Mouse (Mus musculus) hindbrain, embryonic 13.5 days (tissue): ENCODE measurements around the gene Fkbpl. TPM values are rescaled to one million over a fixed set of nuclear protein-coding genes. Genes with fewer than 3 reads are reported as not detected.

Experiments
- ATAC-seq: fragments of 200-750 bp; cut with Nextera tagmentation; 2 replicates; pipeline ENCODE4 v1.8.0; 2017; ENCODE audit warnings: moderate TSS enrichment; ENCODE audit not compliant: low FRiP score
- H3K27ac ChIP-seq: fragments of 300-500 bp; sonication (generic); 2 replicates; pipeline ENCODE4 v1.5.1; 2015; ENCODE audit warnings: inconsistent platforms, mild to moderate bottlenecking, moderate library complexity
- H3K27me3 ChIP-seq: fragments of 300-500 bp; sonication (generic); 2 replicates; pipeline ENCODE4 v1.6.1; 2015; ENCODE audit warnings: mild to moderate bottlenecking, inconsistent platforms
- H3K36me3 ChIP-seq: fragments of 300-500 bp; sonication (generic); 2 replicates; pipeline ENCODE4 v1.6.1; 2015; ENCODE audit warnings: mild to moderate bottlenecking, inconsistent platforms
- H3K4me1 ChIP-seq: fragments of 300-500 bp; sonication (generic); replicated peaks from 2 replicates; pipeline ENCODE4 v1.6.1; 2015; ENCODE audit warnings: inconsistent platforms
- H3K4me2 ChIP-seq: fragments of 300-500 bp; sonication (generic); 2 replicates; pipeline ENCODE4 v1.6.1; 2015; ENCODE audit warnings: inconsistent platforms, mild to moderate bottlenecking, moderate library complexity
- H3K4me3 ChIP-seq: fragments of 300-500 bp; sonication (generic); 2 replicates; pipeline ENCODE4 v1.5.1; 2015; ENCODE audit warnings: mild to moderate bottlenecking, inconsistent platforms
- H3K9ac ChIP-seq: fragments of 300-500 bp; sonication (generic); 2 replicates; pipeline ENCODE4 v1.6.1; 2015; ENCODE audit warnings: mild to moderate bottlenecking, inconsistent platforms
- H3K9me3 ChIP-seq: fragments of 300-500 bp; sonication (generic); 2 replicates; pipeline ENCODE4 v1.6.1; 2016; ENCODE audit warnings: inconsistent platforms
- WGBS: fragments of 180-500 bp; shearing (Covaris S2); methylation state at CpG from one replicate; pipeline ENCODE4 v1.1.7; 2015; 5-methylcytosine and 5-hydroxymethylcytosine counted together
- polyA plus RNA-seq: library from polyadenylated mRNA; unstranded; fragments of >200 nt; fragmentation: Nextera tagmentation; extraction: Ambion mirVana; gene quantifications from 2 replicates; pipeline ENCODE4 v1.2.1, GENCODE M21; 2015

The Fkbpl gene
- 16.9 and 17.6 TPM in 2 replicates for polyA plus RNA-seq

DNA sequence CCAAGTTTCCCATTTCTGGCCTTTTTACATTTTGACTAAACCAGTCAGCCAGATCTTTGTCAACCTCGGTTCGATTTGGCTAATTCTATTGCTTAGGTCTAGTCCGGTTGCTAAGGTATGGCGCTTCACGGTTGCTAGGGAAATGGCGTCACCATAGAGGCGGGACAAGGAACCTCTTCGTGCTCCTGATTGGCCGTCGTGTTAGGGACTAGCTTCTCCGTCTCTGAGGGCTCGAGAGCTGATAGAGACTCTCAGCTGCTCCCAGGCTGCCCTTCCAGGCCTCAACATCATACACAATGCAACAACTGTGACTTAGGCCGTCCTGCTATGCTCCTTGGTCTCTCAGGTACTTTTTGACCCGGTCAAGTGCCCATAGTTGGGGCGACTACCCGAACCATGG is at the start of gene Fkbpl:
Gene Fkbpl, plus strand, starts transcription at position 157 of the 400 bp plus-strand sequence.
- ATAC-seq, result peak; percentile 69
- Histone ChIP-seq H3K4me3 (peak within 1 kb of the TSS; percentile 56), H3K9ac (peak within 1 kb of the TSS; percentile 72), H3K36me3 (peaks cover 13% of the 10 kb centered on the region), H3K9me3 (no peaks in the 10 kb centered on the region), H3K4me1 (peaks cover 51% of the 10 kb centered on the region), H3K4me2 (peak within 1 kb of the TSS; percentile 85), H3K27me3 (no peaks in the 10 kb centered on the region), H3K27ac (peak within 1 kb of the TSS; percentile 74)
- WGBS, result 1% methylated on average over 16 of the region's 16 CpGs

GRCm38 (mm10) chr17:34596098-34596497 is 48.5 kb upstream of the Fkbpl start:
- H3K4me2 ChIP-seq, result no peak overlapping the region
- peaks cover 46% of the 10 kb centered on the region for H3K4me1 ChIP-seq
- H3K27me3 ChIP-seq, result no peaks in the 10 kb centered on the region
- peaks cover 34% of the 10 kb centered on the region for H3K36me3 ChIP-seq
- no peak overlapping the region for H3K4me3 ChIP-seq
- no peak for ATAC-seq
- no peaks in the 10 kb centered on the region for H3K9me3 ChIP-seq
- 79% methylated on average over 8 of the region's 8 CpGs for whole genome bisulfite sequencing
- H3K27ac ChIP-seq, result no peak overlapping the region
- no peak overlapping the region for H3K9ac ChIP-seq

DNA sequence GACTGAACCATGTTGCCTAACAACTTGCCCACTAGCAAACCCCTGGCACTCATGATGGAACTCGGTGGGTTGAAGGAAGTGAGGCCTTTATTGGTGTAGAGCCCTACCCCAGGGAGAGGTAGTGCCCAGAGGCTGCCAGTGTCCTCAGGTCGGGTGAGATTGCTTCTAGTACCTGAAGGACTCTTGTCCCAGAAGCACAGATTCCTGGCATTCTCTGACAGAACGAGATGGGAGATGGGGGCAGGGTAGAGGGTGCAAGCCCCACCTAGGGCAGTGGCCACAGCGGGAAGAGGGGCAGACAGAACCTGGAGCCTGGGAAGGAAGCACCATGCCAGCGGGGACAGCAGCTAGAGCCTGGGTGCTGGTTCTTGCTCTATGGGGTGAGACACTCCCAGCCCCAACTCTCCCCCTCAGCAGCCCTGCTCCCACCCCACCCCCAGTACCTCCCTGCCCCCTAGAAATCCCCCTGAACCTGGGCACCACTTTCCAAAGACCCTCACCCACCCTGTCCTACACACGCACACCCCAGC is 46.9 kb upstream of the Fkbpl start, which contains the start of gene Ager:
Gene Ager, plus strand, starts transcription at position 297 of the 530 bp plus-strand sequence.
- Histone ChIP-seq H3K4me2 (no peak within 1 kb of the TSS), H3K27ac (no peak within 1 kb of the TSS), H3K9ac (peak within 1 kb of the TSS; percentile 49), H3K27me3 (no peaks in the 10 kb centered on the region), H3K4me3 (no peak within 1 kb of the TSS), H3K4me1 (peaks cover 47% of the 10 kb centered on the region), H3K36me3 (peaks cover 42% of the 10 kb centered on the region), H3K9me3 (no peaks in the 10 kb centered on the region)
- ATAC-seq, result no peak
- WGBS, result 26% methylated on average over 6 of the region's 6 CpGs

DNA sequence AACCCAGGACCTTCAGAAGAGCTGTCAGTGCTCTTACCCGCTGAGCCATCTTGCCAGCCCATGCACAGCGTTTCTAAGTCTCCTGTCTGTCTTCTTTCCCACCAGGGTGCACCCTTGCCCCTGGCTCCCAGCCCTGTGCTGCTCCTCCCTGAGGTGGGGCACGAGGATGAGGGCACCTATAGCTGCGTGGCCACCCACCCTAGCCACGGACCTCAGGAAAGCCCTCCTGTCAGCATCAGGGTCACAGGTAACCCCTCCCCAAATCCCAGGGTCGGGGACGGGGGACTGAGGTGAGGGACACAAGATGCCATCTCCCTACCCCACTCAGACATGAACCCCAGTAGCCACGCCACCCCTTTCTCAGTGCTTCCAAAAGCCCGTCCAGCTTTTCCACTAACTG is 44.7 kb upstream of the Fkbpl start:
- H3K27ac ChIP-seq, result no peak overlapping the region
- ATAC-seq, result no peak
- no peaks in the 10 kb centered on the region for H3K9me3 ChIP-seq
- H3K36me3 ChIP-seq, result peaks cover 38% of the 10 kb centered on the region
- no peaks in the 10 kb centered on the region for H3K27me3 ChIP-seq
- no peak overlapping the region for H3K4me2 ChIP-seq
- H3K4me3 ChIP-seq, result no peak overlapping the region
- H3K4me1 ChIP-seq, result peaks cover 33% of the 10 kb centered on the region
- H3K9ac ChIP-seq, result no peak overlapping the region
- WGBS, result 82% methylated on average over 9 of the region's 9 CpGs

DNA sequence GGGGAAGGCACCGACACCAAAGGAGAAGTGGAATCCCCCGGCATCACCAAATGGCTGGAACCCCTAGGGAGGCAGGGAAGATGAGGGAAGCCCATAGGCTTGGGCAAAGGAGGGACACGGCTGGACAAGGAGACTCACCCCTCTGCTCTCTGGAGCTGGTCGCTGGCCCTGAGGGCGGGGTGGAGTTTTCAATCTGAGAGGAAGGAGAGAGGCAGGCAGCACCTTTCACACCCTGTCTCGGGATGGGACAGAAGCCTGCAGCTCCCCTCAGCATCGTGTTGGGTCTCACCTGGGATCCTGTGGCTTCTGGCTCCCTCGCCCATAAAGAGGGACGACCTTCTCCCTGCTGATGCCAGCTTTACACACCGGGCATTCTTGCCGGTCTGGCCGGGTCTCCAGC is 42.8 kb upstream of the Fkbpl start:
- peaks cover 35% of the 10 kb centered on the region for H3K4me1 ChIP-seq
- 90% methylated on average over 12 of the region's 12 CpGs for whole genome bisulfite sequencing
- no peak for ATAC-seq
- H3K36me3 ChIP-seq, result peaks cover 25% of the 10 kb centered on the region
- H3K4me2 ChIP-seq, result peak overlapping the region; percentile 63
- no peaks in the 10 kb centered on the region for H3K9me3 ChIP-seq
- H3K27me3 ChIP-seq, result no peaks in the 10 kb centered on the region
- peak overlapping the region; percentile 86 for H3K9ac ChIP-seq
- no peak overlapping the region for H3K27ac ChIP-seq
- peak overlapping the region; percentile 69 for H3K4me3 ChIP-seq

DNA sequence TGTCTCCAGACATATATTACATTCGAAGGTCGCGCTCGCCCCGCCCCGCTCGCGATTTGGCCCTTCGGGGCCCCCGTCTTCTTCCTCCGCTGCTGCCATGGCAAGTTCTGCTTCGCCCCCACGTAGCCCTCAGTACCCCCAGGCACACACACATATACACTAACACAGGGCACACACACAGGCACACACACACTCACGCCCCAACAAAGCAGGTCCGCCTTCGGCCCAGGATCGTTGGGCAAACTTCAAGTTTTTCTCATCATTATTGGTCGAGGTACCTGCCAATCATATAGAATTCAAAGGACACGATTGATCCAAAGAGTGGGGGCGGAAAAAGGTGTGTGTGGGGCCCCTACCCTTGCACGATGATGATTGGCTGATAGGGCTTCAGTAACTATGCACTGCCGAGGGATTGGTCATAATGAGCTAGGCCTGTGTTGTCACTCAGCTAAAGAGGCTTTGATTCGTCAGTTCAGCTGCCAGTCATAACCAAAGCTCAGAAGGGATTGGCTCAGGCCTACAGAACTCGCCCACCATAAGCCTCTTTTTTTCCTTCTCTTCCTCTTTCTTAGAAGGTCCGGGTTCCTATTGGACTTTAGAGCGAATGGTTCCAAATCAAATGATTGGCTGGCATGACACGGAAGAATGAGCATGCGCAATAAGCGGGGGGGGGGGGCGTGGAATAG is 41.0 kb upstream of the Fkbpl start, which contains the start of gene Rnf5:
Gene Rnf5, minus strand, starts transcription at position 316 of the 686 bp plus-strand sequence.
- Histone ChIP-seq H3K9me3 (no peaks in the 10 kb centered on the region), H3K27me3 (no peaks in the 10 kb centered on the region), H3K4me1 (peaks cover 49% of the 10 kb centered on the region), H3K4me3 (peak within 1 kb of the TSS; percentile 92), H3K27ac (peak within 1 kb of the TSS; percentile 94), H3K4me2 (peak within 1 kb of the TSS; percentile 99), H3K36me3 (peaks cover 25% of the 10 kb centered on the region), H3K9ac (peak within 1 kb of the TSS; percentile 99)
- ATAC-seq, result peak; percentile 95
- under 1% methylated on average over 30 of the region's 30 CpGs for WGBS

DNA sequence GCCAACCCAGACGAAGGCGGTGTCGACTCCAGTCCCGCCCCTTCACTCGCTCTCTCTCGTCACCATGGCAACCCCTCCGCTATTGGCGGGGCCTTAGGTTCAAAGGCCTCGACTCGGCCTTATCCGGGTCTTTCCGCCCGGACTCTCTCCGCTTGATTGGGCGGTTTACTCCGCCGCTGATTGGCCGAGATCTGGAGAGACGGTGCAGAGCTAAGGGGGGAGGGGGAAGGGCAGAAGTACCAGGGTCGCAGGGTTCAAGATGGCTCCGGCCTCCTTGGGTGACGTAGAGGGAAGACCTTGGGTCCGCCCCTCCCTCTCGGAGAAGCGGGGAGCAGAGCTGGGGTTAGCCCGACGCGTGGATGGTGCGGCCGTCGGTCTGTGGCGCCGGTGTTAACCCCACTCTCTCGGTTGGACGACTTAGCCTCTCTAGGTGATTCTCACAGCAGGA is 40.5 kb upstream of the Fkbpl start, which contains the start of gene Agpat1:
Gene Agpat1, plus strand, starts transcription at position 202 of the 448 bp plus-strand sequence.
- H3K4me3 ChIP-seq, result peak within 1 kb of the TSS; percentile 92
- ATAC-seq, result peak; percentile 89
- no peaks in the 10 kb centered on the region for H3K9me3 ChIP-seq
- peak within 1 kb of the TSS; percentile 94 for H3K27ac ChIP-seq
- no peaks in the 10 kb centered on the region for H3K27me3 ChIP-seq
- peak within 1 kb of the TSS; percentile 99 for H3K4me2 ChIP-seq
- peak within 1 kb of the TSS; percentile 99 for H3K9ac ChIP-seq
- WGBS, result under 1% methylated on average over 34 of the region's 35 CpGs
- peaks cover 25% of the 10 kb centered on the region for H3K36me3 ChIP-seq
- H3K4me1 ChIP-seq, result peaks cover 54% of the 10 kb centered on the region

- peaks cover 59% of the 10 kb centered on the region for H3K4me1 ChIP-seq
- peak overlapping the region; percentile 92 for H3K4me3 ChIP-seq
- no peaks in the 10 kb centered on the region for H3K9me3 ChIP-seq
- peak overlapping the region; percentile 94 for H3K27ac ChIP-seq
- no peaks in the 10 kb centered on the region for H3K27me3 ChIP-seq
- no peak for ATAC-seq
- 14% methylated on average over 24 of the region's 24 CpGs for WGBS
- peak overlapping the region; percentile 99 for H3K9ac ChIP-seq
- peak overlapping the region; percentile 99 for H3K4me2 ChIP-seq
- H3K36me3 ChIP-seq, result peaks cover 22% of the 10 kb centered on the region
Measured at GRCm38 (mm10) chr17:34604511-34605237, 39.9 kb upstream of the Fkbpl start.

- Histone ChIP-seq H3K9ac (peak overlapping the region; percentile 99), H3K4me1 (peaks cover 59% of the 10 kb centered on the region), H3K36me3 (peaks cover 21% of the 10 kb centered on the region), H3K4me3 (peak overlapping the region; percentile 92), H3K27ac (peak overlapping the region; percentile 94), H3K27me3 (no peaks in the 10 kb centered on the region), H3K4me2 (peak overlapping the region; percentile 99), H3K9me3 (no peaks in the 10 kb centered on the region)
- peak; percentile 32 for ATAC-seq
- 0% methylated on average over 28 of the region's 30 CpGs for WGBS
Measured at GRCm38 (mm10) chr17:34605609-34606008, 39.0 kb upstream of the Fkbpl start.

GRCm38 (mm10) chr17:34606186-34607039 is 38.2 kb upstream of the Fkbpl start:
- WGBS, result 17% methylated on average over 31 of the region's 32 CpGs
- no peaks in the 10 kb centered on the region for H3K9me3 ChIP-seq
- peaks cover 59% of the 10 kb centered on the region for H3K4me1 ChIP-seq

DNA sequence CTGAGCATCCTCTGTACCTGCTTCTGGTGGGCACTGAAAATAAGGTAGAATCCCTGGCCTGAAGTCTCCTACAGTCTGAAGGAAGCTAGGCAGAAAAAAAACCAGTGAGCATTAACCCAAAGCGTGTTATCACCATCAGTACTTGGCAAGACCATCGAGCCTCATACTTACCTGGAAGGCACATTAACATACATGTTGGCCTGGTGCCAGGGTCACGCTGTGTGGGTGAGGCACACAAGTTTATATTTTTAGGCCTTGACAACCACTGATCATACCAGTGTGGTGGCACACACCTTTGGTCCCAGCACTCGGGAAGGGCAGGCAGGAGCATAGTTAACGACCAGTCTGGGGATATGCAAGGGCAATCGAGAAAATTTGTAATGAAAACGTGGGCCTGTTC is 36.6 kb upstream of the Fkbpl start:
- H3K36me3 ChIP-seq, result peaks cover 32% of the 10 kb centered on the region
- no peaks in the 10 kb centered on the region for H3K27me3 ChIP-seq
- 91% methylated on average over 7 of the region's 7 CpGs for WGBS
- H3K27ac ChIP-seq, result no peak overlapping the region
- peak overlapping the region; percentile 56; the same call in 1 of the 2 replicates for H3K9ac ChIP-seq
- peaks cover 45% of the 10 kb centered on the region for H3K4me1 ChIP-seq
- H3K9me3 ChIP-seq, result no peaks in the 10 kb centered on the region
- no peak for ATAC-seq
- peak overlapping the region; percentile 92; the same call in 1 of the 2 replicates for H3K4me3 ChIP-seq
- no peak overlapping the region for H3K4me2 ChIP-seq

More at GRCm38 (mm10) chr17:34606186-34607039, 38.2 kb upstream of the Fkbpl start:
- Histone ChIP-seq H3K36me3 (peaks cover 22% of the 10 kb centered on the region), H3K27ac (peak overlapping the region; percentile 94), H3K4me3 (peak overlapping the region; percentile 92), H3K9ac (peak overlapping the region; percentile 99), H3K4me2 (peak overlapping the region; percentile 99), H3K27me3 (no peaks in the 10 kb centered on the region)
- ATAC-seq, result no peak
